Mouse (Mus musculus) myocyte (in vitro differentiated cells): ENCODE results near the gene Tarbp1. TPM values are rescaled to one million over a fixed set of nuclear protein-coding genes. Genes with fewer than 3 reads are reported as not detected.

Experiments used
- H3K27me3 ChIP-seq: one replicate; pipeline ENCODE4 v1.6.1; 2011; ENCODE audit not compliant: control insufficient read depth, insufficient read depth, insufficient read length
- H3K36me3 ChIP-seq: one replicate; pipeline ENCODE4 v1.6.1; 2011; ENCODE audit not compliant: control insufficient read depth, insufficient read depth
- H3K4me2 ChIP-seq: one replicate; pipeline ENCODE4 v1.6.1; 2011; ENCODE audit warnings: low read depth, control low read depth
- H3K4me3 ChIP-seq: one replicate; pipeline ENCODE4 v1.5.1; 2011; ENCODE audit warnings: mild to moderate bottlenecking, control low read depth, moderate library complexity
- H3K79me2 ChIP-seq: one replicate; pipeline ENCODE4 v1.6.1; 2011; ENCODE audit not compliant: control insufficient read depth, insufficient read depth
- H3ac ChIP-seq: one replicate; pipeline ENCODE4 v1.6.1; 2011; ENCODE audit not compliant: control insufficient read depth, insufficient read length
- CEBPB ChIP-seq: IDR thresholded peaks from 2 replicates; pipeline ENCODE4 v1.6.1; 2011; ENCODE audit warnings: mild to moderate bottlenecking, moderate library complexity; ENCODE audit not compliant: poor library complexity, insufficient read depth, severe bottlenecking
- E2F4 ChIP-seq: IDR thresholded peaks from one replicate; pipeline ENCODE4 v1.6.1; 2011; ENCODE audit warnings: mild to moderate bottlenecking, control low read depth, moderate library complexity; ENCODE audit not compliant: insufficient read depth
- MAX ChIP-seq: IDR thresholded peaks from one replicate; pipeline ENCODE4 v1.6.1; 2011; ENCODE audit warnings: low read depth, mild to moderate bottlenecking, control low read depth
- MYOD1 ChIP-seq, 3 experiments: IDR thresholded peaks; one replicate each; pipeline ENCODE4 v1.6.1; 2011; ENCODE audit warnings: control low read depth in 2 of 3, low read depth in 2 of 3, mild to moderate bottlenecking in 2 of 3, moderate library complexity in 1 of 3; ENCODE audit not compliant: insufficient read length in 2 of 3, control insufficient read depth in 1 of 3
- MYOG ChIP-seq, 3 experiments: IDR thresholded peaks; one replicate each; pipeline ENCODE4 v1.6.1; 2011; ENCODE audit warnings: control low read depth in 2 of 3, low read depth in 2 of 3, mild to moderate bottlenecking in 2 of 3; ENCODE audit not compliant: insufficient read length in 2 of 3, control insufficient read depth in 1 of 3, insufficient read depth in 1 of 3
- POLR2A ChIP-seq: IDR thresholded peaks from one replicate; pipeline ENCODE4 v1.6.1; 2011; ENCODE audit warnings: low read depth, mild to moderate bottlenecking, control low read depth, moderate library complexity; ENCODE audit not compliant: insufficient read length
- POLR2AphosphoS2 ChIP-seq: IDR thresholded peaks from one replicate; pipeline ENCODE4 v1.6.1; 2011; ENCODE audit warnings: low read depth, control low read depth; ENCODE audit not compliant: insufficient read length
- REST ChIP-seq: IDR thresholded peaks from one replicate; pipeline ENCODE4 v1.6.1; 2011; ENCODE audit warnings: mild to moderate bottlenecking, control low read depth, moderate library complexity; ENCODE audit not compliant: insufficient read depth, insufficient read length
- SRF ChIP-seq: IDR thresholded peaks from one replicate; pipeline ENCODE4 v1.6.1; 2011; ENCODE audit warnings: low read depth; ENCODE audit not compliant: control insufficient read depth, insufficient read length
- TCF12 ChIP-seq: IDR thresholded peaks from one replicate; pipeline ENCODE4 v1.6.1; 2011; ENCODE audit warnings: mild to moderate bottlenecking, control low read depth; ENCODE audit not compliant: poor library complexity, insufficient read depth, severe bottlenecking
- TCF3 ChIP-seq: IDR thresholded peaks from one replicate; pipeline ENCODE4 v1.6.1; 2011; ENCODE audit warnings: low read depth, control low read depth; ENCODE audit not compliant: insufficient read length
- USF1 ChIP-seq: IDR thresholded peaks from one replicate; pipeline ENCODE4 v1.6.1; 2011; ENCODE audit warnings: low read depth, mild to moderate bottlenecking, control low read depth, moderate library complexity
- polyA plus RNA-seq: library from polyadenylated mRNA; unstranded; fragments of >200 nt; fragmentation: generic; extraction: Trizol; gene quantifications from one replicate; pipeline ENCODE4 v1.2.1, GENCODE M21; 2012; ENCODE audit warnings: missing spikeins

The Tarbp1 gene
- polyA plus RNA-seq, 1 experiment, result 1.7 TPM

- Histone ChIP-seq H3K4me3 (no peak overlapping the region), H3K27me3 (peaks cover 26% of the 10 kb centered on the region), H3ac (no peak overlapping the region), H3K36me3 (no peaks in the 10 kb centered on the region), H3K79me2 (no peaks in the 10 kb centered on the region), H3K4me2 (no peak overlapping the region)
- TF ChIP-seq REST (no peak), POLR2A (no peak)
These were observed 78.9 kb downstream of the Tarbp1 start for GRCm38 (mm10) chr8:126395917-126396316.

- Histone ChIP-seq H3K27me3 (peaks cover 27% of the 10 kb centered on the region), H3K36me3 (no peaks in the 10 kb centered on the region), H3K79me2 (no peaks in the 10 kb centered on the region), H3K4me2 (no peak overlapping the region), H3K4me3 (no peak overlapping the region), H3ac (no peak overlapping the region)
- TF ChIP-seq POLR2AphosphoS2 (no peak), MYOD1 (IDR thresholded peaks at IDR 0.05; ENCODE audit: control insufficient read depth in 1 of 3, insufficient read length in 2 of 3, low read depth in 2 of 3) (peak in 2 of 3 experiments; percentile 62 to 87), POLR2A (no peak), TCF3 (no peak), SRF (no peak)
These were observed 79.5 kb downstream of the Tarbp1 start for GRCm38 (mm10) chr8:126395386-126395785.

GRCm38 (mm10) chr8:126391541-126391940, 83.3 kb downstream of the Tarbp1 start:
- Histone ChIP-seq H3ac (no peak overlapping the region), H3K27me3 (peaks cover 32% of the 10 kb centered on the region), H3K4me3 (no peak overlapping the region), H3K79me2 (no peaks in the 10 kb centered on the region), H3K4me2 (no peak overlapping the region), H3K36me3 (no peaks in the 10 kb centered on the region)
- TF ChIP-seq POLR2AphosphoS2 (no peak), REST (no peak), MYOG (IDR thresholded peaks at IDR 0.05; ENCODE audit: control insufficient read depth in 1 of 3, insufficient read depth in 1 of 3, insufficient read length in 2 of 3, low read depth in 2 of 3) (no peak), POLR2A (no peak), TCF3 (no peak), SRF (no peak), MAX (no peak), CEBPB (no peak), USF1 (no peak), MYOD1 (IDR thresholded peaks at IDR 0.05; ENCODE audit: control insufficient read depth in 1 of 3, insufficient read length in 2 of 3, low read depth in 2 of 3) (no peak), E2F4 (no peak), TCF12 (no peak)

DNA sequence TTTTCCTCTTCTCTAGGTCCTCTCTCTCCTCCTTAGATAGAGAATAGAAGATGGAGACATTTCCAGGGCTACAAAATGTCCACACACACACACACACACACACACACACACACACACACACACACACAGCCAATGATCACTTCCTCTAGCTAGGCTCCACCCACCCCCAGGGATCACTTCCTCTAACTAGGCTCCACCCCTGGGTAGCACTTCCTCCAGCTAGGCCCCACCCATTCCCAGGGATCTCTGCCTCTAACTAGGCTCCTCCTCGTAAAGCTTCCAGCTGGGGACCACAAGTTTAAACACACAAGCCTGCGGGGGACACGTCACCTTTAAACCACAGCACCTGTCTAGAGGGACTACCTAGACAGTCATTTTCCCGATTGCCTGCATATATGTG, 87.3 kb downstream of the Tarbp1 start:
- Histone ChIP-seq H3K4me2 (no peak overlapping the region), H3K4me3 (no peak overlapping the region), H3K36me3 (no peaks in the 10 kb centered on the region), H3K79me2 (no peaks in the 10 kb centered on the region), H3ac (no peak overlapping the region), H3K27me3 (peaks cover 30% of the 10 kb centered on the region)
- TF ChIP-seq POLR2AphosphoS2 (no peak), REST (no peak), CEBPB (no peak), TCF3 (no peak), USF1 (no peak), POLR2A (no peak), MYOG (IDR thresholded peaks at IDR 0.05; ENCODE audit: control insufficient read depth in 1 of 3, insufficient read depth in 1 of 3, insufficient read length in 2 of 3, low read depth in 2 of 3) (no peak), MAX (no peak)

DNA sequence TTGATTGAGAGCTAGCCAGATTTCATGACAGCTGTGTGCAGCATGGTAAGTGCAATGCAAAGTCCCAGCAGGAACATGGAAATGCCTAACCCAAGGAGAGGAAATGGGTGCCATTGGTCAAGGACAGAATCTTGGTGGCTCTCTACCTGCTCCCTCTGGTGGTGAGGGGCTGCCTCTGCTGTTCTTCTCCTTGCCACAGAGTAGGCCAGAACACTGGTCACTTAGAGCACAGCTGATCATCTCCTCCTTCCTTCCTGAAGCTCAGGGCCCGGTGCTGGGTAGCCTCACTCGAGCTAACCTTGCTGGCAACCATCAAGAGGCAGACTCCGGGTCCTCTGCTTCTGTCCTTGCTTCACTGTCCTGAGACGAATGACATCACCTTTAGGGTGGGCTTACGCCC, 92.1 kb downstream of the Tarbp1 start:
- no peaks in the 10 kb centered on the region for H3K79me2 ChIP-seq
- no peak overlapping the region for H3K4me3 ChIP-seq
- TF ChIP-seq CEBPB (no peak), MYOG (IDR thresholded peaks at IDR 0.05; ENCODE audit: control insufficient read depth in 1 of 3, insufficient read depth in 1 of 3, insufficient read length in 2 of 3, low read depth in 2 of 3) (no peak), MYOD1 (IDR thresholded peaks at IDR 0.05; ENCODE audit: control insufficient read depth in 1 of 3, insufficient read length in 2 of 3, low read depth in 2 of 3) (no peak), USF1 (no peak)
- no peak overlapping the region for H3ac ChIP-seq
- H3K36me3 ChIP-seq, result no peaks in the 10 kb centered on the region
- peaks cover 13% of the 10 kb centered on the region for H3K27me3 ChIP-seq
- no peak overlapping the region for H3K4me2 ChIP-seq

GRCm38 (mm10) chr8:126382216-126382615, 92.6 kb downstream of the Tarbp1 start:
- H3K27me3 ChIP-seq, result peaks cover 13% of the 10 kb centered on the region
- H3K4me2 ChIP-seq, result no peak overlapping the region
- no peak overlapping the region for H3K4me3 ChIP-seq
- no peaks in the 10 kb centered on the region for H3K36me3 ChIP-seq
- no peak overlapping the region for H3ac ChIP-seq
- no peaks in the 10 kb centered on the region for H3K79me2 ChIP-seq
- peak; percentile 79 for TF ChIP-seq REST
- TF ChIP-seq MAX, result no peak
- TF ChIP-seq MYOD1 (IDR thresholded peaks at IDR 0.05; ENCODE audit: control insufficient read depth in 1 of 3, insufficient read length in 2 of 3, low read depth in 2 of 3), result no peak
- TF ChIP-seq POLR2AphosphoS2, result no peak
